Mouse (Mus musculus) retina, postnatal 1 day (tissue): Measurements from ENCODE around the gene Gm20388.

Source experiments
- DNase-seq: peaks from one replicate; pipeline ENCODE4 v3.0.0-alpha.2; 2012

Gm20388 gene

DNA sequence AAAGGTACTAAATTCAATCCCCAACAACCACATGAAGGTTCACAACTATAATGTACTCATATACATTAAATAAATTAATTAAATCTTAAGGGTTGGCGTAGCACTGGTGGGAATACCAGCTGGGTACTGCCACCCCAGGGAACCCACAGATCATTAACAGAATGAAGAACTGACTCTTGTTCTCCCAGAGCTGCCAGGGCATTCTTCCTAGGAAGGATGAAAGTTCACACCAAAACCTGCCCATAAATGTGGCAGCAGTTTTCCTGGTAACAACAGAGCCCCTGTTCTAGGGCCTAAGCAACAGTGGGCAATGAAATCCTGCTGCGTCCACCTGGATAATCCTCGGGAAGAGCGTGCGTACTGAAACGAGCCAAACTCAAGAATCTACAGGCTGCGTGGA is 2531.7 kb downstream of the Gm20388 start:
- DNase-seq: no peak

DNA sequence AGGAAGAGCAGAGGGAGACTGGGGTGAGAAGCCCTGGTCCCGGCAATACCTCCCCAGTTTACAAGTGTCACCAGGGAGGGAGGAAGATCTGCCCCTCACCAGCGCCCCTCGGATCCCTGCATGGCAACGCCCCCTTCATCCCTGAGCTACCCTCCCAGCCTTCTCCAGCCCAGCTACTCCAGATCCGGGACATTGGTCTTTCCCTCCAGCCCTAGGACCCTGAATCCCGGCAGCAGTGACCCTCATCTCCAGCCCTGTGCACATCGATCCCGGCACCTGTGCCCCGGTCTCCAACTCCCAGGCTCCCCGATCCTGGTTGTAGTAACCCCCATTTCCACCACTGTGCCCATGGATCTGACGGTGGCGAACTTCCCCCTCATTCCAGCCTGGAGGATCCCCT is 2532.1 kb downstream of the Gm20388 start:
- DNase-seq: no peak

DNA sequence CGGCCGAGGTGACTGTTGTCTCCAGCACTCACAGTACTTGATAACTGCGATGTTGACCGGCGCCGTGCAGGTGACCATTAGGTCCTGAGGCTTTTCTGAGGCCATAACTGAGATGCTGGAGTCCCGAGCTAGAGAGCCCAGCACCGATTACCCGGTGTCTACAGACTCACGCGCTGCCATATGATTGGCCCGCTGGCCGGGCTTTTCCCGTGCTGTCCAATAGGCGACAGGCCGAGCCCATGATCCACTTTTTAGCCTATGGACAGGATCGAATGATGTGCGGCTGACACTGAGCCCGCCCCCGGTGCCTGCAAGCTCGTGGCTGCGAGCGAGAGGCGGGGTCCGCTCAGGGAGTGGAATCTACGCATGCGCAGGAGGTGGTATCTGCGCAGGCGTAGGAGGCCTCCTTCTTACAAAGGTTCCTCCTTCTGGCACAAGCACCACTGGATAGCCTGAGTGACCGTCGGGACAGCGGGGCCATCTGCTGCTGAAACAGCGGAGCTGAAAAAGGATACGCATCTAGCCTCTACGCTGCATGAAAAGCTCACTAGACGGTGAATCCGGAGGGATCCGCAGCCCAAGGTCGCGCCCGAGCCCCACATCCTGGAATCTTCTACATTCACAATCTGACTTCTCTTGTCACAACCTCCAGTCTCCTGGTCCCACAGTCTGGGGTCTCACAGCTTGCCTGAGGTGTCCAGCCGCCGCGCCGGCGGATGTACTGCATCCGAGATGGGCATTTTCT is 2532.8 kb downstream of the Gm20388 start, which contains the start of gene Mvd:
Mvd (minus strand) TSS at position 161 of the 745 bp plus-strand sequence.
- peak; percentile 100 for DNase-seq

DNA sequence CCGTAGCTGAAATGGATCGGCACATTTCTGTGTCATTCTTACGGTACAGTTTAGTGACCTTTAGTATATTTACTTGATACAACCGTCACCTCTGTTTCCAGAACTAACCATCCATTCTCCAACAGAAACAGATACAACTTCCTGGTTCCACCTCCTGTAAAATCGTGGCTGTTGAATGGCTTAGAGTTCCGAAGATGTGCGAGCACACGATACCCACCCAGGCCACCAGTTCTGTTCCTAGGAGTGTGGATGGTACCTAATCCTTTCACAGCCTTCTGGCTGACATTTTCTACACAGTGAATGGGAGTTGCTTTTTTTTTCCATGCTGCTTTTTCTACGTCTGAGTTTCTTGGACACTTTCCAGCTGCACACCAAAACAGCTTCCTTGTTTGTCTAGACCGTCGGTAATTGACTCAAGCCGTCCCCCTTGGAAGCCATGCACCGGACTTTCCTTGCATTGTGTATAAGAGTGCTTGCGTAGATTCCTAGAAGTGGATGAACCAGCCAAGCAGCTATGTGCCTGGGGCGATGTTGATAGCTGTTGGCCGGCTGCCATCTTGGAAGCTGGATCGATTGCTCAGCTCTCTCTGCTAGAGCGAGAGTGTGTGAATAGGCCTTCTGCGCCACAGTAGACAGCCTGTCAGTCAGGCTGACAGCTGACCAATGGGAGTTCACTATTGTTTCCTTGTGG is 2533.6 kb downstream of the Gm20388 start:
- peak; percentile 92 for DNase-seq

DNA sequence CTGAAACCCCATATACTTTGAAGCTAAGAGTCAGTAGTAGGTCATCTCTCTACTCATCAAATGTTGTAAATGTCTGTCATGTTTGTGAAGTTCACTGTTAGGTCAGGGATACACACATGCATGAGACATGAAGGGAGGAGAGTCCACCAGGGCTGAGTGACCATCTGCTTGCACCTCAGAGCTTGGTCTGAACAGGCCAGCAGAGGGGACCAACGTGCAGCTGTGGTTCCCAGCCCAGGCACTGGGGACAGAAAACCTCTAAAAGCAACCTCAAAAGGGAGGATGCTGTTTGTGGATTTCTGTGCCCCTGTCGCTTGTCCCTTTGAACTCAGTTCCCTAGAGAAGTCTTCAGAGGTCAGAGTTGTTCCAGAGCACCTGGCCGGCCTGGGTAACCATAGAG is 2534.6 kb downstream of the Gm20388 start:
- no peak for DNase-seq

DNA sequence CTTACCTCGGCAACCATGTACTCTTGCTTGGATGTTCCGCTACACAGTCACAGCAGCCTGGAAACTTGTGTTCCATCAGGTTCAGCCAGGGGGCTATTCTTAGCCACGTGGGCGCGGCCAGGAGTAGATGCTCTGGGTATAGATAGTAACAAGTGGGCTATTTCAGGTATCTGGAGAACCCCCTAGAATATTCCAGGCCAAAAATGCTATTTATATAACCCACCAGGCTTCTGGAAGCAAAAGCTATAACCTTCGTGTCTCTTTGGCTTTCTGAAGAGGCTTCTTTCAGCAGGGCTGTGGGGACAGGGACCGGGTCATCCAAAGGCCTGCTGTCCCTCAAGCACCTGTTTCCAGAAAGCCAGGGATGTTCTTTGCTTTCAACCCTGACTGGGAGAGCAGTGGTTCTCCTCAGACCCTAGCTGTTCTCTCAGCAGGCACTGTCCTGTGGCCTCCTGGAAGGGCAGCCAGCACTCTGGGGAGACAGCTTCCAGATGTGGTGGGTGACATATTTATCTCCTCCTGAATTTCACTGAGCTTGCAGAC is 2540.6 kb downstream of the Gm20388 start:
- DNase-seq: no peak

DNA sequence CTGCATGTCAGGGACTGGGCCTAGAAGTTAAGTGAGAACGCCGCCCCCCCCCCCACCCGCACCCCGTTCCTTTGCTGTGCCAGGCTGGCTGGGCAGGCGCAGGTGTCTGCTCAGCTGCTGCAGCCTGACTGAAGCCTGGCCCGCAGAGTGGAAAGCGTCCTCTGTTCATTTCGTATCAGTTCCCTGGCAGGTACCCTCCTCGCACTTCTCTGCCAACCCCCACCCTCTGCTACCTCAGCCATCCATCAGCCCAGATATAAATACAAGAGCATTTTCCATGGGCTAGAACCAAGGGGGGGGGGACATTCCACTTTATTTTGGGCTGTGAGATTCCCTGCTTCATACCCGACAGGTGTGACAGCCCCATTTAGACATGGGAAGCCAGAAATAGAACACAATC is 2541.5 kb downstream of the Gm20388 start:
- no peak for DNase-seq

DNA sequence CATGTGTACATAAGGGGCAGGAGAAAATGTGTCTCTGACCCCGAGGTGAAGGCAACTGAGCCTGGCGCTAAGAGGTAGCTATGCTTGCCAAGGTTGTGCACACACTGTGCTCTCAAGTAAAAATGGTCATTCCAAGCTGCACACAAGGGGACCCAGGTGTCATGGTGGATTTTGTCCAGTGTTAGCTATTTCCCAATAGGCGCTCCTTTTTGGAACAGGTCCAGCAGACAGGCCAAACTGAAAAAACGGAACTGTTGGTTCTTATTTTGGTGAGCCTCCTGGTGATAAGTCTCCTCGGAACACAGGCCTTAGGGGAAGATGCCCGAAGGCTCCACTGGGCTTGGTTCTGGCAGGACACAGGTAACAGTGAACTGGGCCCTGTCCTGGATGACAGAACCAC is 2543.8 kb downstream of the Gm20388 start:
- no peak for DNase-seq

DNA sequence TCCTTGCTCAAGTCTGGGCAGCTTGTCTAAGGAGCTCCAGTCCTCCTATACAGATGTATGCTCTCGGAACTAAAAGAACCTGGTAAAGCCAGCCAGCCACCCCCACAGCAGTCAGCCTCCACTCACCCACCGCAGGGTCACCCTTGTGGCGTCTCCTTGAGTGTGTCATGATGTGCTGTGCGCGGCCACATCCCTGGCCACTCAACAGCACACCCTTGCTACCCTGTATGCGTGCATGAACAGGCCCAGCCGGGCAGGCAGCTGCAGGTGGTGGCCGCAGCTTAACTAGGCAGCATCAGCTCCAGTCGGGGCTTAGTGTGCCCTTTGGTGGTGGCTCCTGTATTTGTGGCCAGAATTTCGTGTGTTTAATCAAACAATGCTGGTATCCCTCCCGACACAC is 2546.5 kb downstream of the Gm20388 start:
- no peak for DNase-seq

DNA sequence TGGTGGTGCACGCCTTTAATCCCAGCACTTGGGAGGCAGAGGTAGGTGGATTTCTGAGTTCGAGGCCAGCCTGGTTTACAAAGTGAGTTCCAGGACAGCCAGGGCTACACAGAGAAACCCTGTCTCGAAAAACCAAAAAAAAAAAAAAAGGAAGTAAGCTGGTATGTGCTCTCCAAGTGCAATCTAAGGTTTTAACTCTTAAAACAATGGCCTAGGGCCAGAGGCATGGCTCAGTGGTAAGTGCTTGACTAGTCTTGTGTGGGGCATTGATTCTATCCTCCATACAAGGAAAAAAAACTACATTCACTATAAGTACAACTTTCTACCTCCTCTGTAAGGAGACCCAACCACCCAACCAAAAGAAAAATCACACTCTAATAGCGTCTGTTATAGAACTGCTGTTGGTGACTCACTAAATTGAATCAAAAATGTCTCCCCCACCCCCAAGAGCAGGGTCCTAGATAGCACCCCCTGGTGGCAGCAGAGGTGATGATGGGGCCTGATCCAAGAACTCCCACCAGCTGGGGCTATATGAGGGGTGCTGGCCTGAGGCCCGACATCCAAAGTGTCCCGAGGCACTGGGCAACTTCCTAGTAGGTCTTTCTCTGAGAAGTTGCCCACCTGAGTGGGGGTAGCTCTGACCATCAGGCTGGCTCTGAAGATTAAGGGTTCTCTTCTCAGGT is 2548.7 kb downstream of the Gm20388 start:
- DNase-seq: peak; percentile 56

DNA sequence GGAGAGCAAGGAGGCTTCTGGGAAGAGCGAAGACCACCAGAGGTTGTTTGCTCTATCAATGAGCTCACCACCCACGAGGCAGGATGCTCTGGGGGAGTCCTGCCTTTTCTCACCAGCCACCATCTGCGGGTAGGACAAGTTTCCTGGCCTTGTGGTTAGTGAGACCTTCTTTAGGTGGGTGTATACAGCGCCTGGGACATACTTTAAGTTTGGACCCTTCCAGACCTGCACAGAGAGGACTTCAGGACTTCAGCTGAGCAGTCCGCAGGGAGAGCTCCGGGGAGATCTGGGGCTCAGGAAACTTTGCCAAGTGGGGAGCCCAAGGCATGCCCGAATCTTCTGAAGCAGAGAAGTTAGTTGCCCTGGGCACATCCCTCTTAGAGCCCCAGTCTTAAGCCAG is 2549.3 kb downstream of the Gm20388 start:
- no peak for DNase-seq

DNA sequence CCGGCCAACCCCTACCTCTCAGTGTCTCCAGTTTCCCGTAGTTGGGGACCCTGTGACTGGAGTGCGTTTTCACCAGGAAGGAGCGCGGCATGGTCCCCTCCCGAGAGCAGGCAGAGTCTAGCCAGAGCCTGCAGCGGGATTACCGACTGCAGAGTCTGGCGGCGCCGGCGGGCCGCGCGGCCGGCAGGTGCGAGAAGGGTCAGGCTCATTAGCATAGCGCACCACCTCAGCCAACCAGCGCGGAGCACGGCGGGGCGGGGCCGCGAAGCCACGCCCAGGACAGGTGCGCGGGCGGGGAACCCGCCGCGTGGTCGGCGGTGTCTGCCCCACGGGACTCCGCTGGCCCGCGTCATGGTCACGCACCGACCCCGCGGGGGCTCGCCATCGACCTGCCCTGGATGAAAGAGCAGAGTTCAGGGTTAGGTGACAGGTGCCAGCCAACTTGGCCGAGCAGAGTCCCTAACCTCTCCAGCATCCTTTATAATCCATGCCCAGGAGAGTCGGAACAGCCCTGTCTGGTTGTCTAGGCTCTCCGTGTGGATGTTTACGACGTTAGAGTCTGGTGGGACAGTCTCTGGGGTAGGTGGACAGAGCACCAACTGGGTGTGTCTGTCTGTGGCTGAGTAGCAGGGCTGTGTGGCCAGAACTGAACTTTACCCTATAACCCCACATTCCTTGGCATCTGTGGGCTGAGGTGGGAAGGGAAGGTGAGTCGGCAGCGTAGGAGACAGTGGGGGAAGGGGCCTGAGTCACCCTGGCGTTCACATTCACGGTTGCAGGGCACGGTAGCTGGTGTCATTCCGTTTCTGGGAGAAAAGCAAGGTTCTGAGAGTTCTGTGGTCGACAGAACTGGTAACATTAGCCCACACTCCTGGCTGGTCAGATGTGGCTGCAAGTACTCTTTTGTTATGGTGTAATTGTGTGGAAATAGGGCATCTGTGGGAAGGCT is 2550.2 kb downstream of the Gm20388 start, which contains the start of gene Snai3:
Snai3 (minus strand) TSS at position 210 of the 949 bp plus-strand sequence.
- DNase-seq: peak; percentile 77

DNA sequence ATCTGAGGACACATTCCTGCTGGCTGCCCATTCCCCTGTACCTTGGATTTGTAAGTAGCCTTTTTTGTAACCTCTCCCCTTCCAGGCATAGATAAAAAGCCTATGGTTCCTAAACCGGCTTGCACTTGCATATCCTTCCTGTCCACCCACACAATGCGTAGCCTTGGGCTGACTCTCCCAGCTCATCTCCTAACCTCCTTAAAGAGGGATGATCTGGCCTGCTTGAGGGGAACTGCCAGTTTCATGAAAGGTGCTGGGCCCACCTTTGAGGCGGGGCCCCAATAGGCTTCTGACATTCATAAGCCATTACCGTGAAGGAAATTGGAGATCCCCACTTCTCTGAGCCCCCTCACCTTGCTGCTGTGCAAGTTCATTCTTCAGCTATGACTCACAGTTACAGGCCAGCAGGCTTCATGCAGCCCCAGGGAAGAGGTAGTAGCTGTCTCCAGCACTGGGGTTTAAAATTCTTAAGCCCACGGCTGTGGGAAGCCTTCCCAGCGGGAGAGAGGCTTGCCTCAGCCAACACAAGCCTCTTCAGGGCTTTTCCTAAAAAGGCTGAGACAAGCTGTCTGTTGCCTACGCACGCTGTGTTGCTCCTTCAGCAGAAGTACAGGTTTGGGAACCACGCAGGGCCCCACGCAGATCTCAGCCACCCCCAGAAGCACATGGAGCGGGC is 2551.0 kb downstream of the Gm20388 start:
- DNase-seq: no peak

DNA sequence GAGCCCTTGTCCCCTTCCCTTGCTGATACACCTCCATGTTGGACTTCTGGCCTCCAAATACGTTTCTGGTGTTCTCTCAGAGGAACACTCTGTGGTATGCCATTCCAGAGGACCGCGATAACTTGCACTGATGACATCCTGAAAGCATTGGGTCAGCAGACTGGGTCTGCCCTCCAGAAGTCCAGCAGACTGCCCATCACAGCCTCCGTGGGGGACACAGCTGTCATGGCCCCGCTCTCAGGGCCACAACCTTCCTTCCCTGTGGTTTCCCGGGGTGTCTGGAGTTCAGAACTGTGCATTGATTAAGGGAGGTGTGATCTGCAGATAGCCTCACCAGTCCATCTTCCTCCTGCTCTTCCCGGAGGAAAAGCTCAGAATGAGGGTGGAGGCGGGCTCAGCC is 2551.9 kb downstream of the Gm20388 start:
- DNase-seq: no peak

DNA sequence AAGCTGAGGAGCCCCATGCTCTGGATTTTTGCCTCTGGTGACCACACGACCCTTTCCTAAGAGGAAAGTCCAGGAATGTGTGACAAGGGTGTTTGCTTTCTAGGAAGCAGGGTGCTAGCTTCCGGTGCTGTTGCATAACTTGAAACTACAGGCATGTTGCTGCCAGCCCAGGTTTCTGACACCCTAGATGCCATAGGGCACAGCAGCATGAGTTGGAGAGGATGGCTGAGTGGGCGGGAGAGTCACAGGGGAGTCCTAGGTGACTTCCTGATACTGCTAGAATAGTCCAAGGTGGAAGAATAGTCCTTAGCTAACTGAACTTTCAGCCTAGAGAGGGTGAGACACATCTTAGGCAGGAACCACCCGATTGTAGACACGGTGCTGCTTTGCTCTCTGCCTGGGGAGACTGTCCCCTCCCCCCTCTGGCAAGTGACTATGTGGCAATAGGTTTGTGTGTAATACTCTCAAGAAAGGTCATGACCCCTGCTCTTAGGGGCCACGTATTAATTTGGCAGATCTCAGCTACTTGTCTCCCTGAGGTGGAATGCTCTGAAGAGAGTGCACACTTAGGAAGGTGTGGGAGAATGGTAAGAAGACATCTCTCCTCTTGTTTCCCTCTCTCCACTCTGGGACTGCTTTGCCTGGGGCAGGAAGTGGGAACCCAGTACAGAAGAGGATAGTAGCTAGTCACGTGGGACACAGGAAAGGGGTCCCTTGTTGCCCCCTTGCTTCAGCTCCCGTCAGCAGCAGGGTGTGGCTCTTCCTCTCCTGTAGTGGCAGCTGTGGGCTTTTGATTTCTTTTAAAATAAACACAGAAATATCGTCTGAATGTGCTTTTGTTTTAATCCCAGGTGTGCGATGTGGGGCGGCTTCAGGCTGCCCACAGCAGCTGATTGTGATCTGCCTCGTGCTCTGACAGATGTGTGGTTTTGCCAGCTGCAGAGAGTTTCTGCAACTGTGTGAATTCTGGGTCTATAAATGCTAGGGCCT is 2553.3 kb downstream of the Gm20388 start:
- DNase-seq: no peak

DNA sequence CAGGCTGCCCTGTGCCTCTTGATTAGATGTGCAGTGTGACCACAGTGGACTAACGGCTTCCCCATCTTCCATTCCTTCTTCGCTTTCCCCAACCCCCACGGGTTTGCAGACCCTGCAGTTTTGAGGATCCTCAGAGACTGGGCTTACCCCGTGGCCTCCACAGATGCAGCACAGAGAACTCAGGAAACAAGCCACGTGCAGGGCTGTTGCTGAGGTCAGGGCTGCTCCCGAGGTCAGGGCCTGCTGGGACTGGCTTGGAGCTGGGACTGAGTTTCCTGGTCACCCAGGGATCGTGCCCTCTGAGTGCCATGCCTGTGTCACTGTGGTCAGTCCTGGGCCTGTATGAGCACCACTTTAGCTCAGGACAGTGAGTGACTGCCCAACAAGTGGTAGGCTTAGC is 2554.3 kb downstream of the Gm20388 start:
- no peak for DNase-seq

DNA sequence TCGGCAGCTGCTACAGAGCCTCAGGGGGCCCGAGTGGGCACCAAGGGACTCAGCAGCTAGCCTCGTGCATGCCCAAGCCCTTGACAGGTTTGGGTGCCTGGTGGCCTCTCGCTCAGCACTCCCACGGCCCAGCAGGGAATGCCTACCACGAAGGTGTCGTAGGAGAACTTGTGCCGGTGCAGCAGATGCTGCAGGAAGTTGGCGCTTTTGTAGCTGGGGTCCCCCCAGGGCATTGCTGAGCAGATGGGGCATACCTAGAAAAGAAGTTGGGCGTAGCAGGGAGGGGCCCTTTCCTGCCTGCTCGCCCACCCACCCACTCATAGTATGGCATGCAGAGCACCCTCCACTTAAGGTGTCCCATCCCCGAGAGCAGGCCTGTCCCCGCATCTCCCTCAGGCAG is 2557.2 kb downstream of the Gm20388 start:
- DNase-seq: no peak

DNA sequence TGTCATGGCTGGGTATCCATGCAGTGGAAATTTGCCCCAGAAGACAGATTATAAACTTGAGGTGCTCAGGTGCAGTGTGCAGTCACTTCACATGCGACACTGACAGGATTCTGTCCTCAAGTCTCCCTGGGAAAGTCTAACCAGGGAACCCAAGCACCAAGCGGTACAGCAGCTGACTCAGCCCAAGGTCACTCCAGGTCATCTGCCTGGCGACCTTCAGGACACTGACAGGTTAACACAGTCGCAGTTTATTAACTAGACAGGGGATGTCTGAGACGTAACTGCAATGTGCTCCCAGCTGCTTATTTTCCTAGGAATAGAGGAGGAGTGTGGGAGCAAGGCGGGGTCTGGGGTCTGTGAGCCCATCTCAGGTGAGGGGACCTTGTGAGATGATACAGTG is 2558.8 kb downstream of the Gm20388 start:
- no peak for DNase-seq

DNA sequence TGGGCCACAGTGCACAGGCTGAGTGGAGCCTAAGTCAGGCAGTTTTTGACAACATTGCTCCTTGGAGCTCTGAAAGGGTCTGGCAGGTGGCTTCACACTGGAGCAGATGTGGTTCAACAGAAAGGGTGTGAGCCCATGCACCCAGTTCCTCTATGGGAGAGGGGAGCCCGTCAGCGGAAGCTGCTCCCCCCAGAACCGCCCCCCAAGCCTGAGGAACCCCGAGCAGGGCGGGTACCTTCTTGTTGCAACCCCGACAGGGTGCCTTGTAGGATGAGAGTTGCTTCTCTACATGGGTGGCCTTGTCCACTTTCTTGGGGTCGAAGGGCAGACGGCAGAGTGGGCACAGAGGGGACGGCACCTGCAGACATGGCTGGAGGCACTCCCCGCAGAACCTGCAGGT is 2559.3 kb downstream of the Gm20388 start:
- DNase-seq: no peak

DNA sequence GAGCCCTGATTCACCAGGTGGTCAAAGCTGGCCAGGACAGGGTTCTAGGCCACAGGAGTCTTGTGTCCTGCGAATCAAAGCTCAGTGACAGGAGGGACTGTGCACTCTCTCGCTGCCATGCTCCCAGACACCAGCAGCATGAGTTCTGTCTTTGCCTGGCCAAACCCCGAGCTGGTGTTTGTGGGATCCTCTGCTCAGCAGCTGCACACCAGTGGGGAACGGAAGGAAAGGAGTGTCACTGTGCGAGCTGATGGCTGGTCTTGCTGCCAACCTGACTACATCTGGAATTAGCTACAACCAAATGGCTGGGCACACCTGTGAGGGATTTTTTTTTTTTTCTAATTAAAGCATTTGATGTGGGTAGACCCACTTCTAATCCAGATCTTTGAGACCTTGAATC is 2560.1 kb downstream of the Gm20388 start:
- DNase-seq: no peak
